Mouse (Mus musculus): ENCODE data around the gene Cts6.
"Not testable (repeated sequence)": the region's sequence is repeated elsewhere in the genome, so short reads cannot be mapped to it uniquely, and the experiment has no call there.

GRCm38 (mm10) chr13:61185151-61185933, 17.9 kb downstream of the Cts6 start:
- not testable (repeated sequence) for TF ChIP-seq POLR2A, CTCF (IDR thresholded peaks at IDR 0.05; ENCODE audit: extremely low read depth, insufficient read depth, low read length)
